Mouse (Mus musculus) right cerebral cortex, postnatal 10 days (tissue): ENCODE measurements at regions not wholly inside any gene's neighbourhood (a gene's known extent, or its start where the extent isn't known, plus 50 kb on each side); places are given as distances from the start of the nearest gene placed in this dataset.

Source experiments
- DNase-seq, 2 experiments: peaks; one replicate each; pipeline ENCODE4 v3.0.0; 2021; ENCODE audit warnings: low spot score in 2 of 2

GRCm38 (mm10) chr8:96349503-96349902 is 461.2 kb upstream of the Got2 start:
- no peak for DNase-seq

- no peak for DNase-seq
Observed at GRCm38 (mm10) chr8:96340702-96341101, 452.4 kb upstream of the Got2 start.

GRCm38 (mm10) chr8:96318367-96318766 is 430.0 kb upstream of the Got2 start:
- no peak for DNase-seq

- no peak for DNase-seq
Observed at GRCm38 (mm10) chr8:96308989-96309718, 420.8 kb upstream of the Got2 start.

- no peak for DNase-seq
Observed at GRCm38 (mm10) chr8:96296643-96297042, 408.3 kb upstream of the Got2 start.

GRCm38 (mm10) chr8:96290740-96291139 is 402.4 kb upstream of the Got2 start:
- no peak for DNase-seq

- DNase-seq: peak in 1 of 2 experiments; percentile 31
Observed at GRCm38 (mm10) chr8:96289519-96289918, 401.2 kb upstream of the Got2 start.

- DNase-seq: no peak
Observed at GRCm38 (mm10) chr8:96288525-96288924, 400.2 kb upstream of the Got2 start.

- no peak for DNase-seq
Observed at GRCm38 (mm10) chr8:96277479-96278138, 389.3 kb upstream of the Got2 start.

GRCm38 (mm10) chr8:96277058-96277457 is 388.7 kb upstream of the Got2 start:
- no peak for DNase-seq

- DNase-seq: peak; percentile 46 to 72
Observed at GRCm38 (mm10) chr8:96256294-96256693, 367.9 kb upstream of the Got2 start.

GRCm38 (mm10) chr8:96255811-96256210 is 367.5 kb upstream of the Got2 start:
- no peak for DNase-seq

- peak; percentile 27 to 29 for DNase-seq
Observed at GRCm38 (mm10) chr8:96246017-96246416, 357.7 kb upstream of the Got2 start.

- DNase-seq: no peak
Observed at GRCm38 (mm10) chr8:96244549-96245152, 356.3 kb upstream of the Got2 start.

GRCm38 (mm10) chr8:96238406-96238805 is 350.1 kb upstream of the Got2 start:
- DNase-seq: no peak

GRCm38 (mm10) chr8:96237940-96238339 is 349.6 kb upstream of the Got2 start:
- no peak for DNase-seq

- DNase-seq: peak; percentile 43 to 54
Observed at GRCm38 (mm10) chr8:96230412-96230811, 342.1 kb upstream of the Got2 start.
